Mouse (Mus musculus) midbrain, embryonic 13.5 days (tissue): ENCODE results near the gene Dnase2a. TPM values are rescaled to one million over a fixed set of nuclear protein-coding genes. Genes with fewer than 3 reads are reported as not detected.

Experiments
- ATAC-seq: fragments of 200-750 bp; cut with Nextera tagmentation; 2 replicates; pipeline ENCODE4 v1.8.0; 2017; ENCODE audit warnings: mild to moderate bottlenecking, moderate TSS enrichment, moderate library complexity
- H3K27ac ChIP-seq: fragments of 300-500 bp; sonication (generic); 2 replicates; pipeline ENCODE4 v1.5.1; 2015; ENCODE audit warnings: inconsistent platforms, mild to moderate bottlenecking, moderate library complexity
- H3K27me3 ChIP-seq: fragments of 300-500 bp; sonication (generic); 2 replicates; pipeline ENCODE4 v1.6.1; 2015; ENCODE audit warnings: mild to moderate bottlenecking, inconsistent platforms
- H3K36me3 ChIP-seq: fragments of 300-500 bp; sonication (generic); 2 replicates; pipeline ENCODE4 v1.6.1; 2015; ENCODE audit warnings: mild to moderate bottlenecking, inconsistent platforms
- H3K4me1 ChIP-seq: fragments of 300-500 bp; sonication (generic); replicated peaks from 2 replicates; pipeline ENCODE4 v1.6.1; 2015; ENCODE audit warnings: inconsistent platforms
- H3K4me2 ChIP-seq: fragments of 300-500 bp; sonication (generic); replicated peaks from 2 replicates; pipeline ENCODE4 v1.6.1; 2015; ENCODE audit warnings: moderate library complexity, mild to moderate bottlenecking, inconsistent platforms
- H3K4me3 ChIP-seq: fragments of 300-500 bp; sonication (generic); replicated peaks from 2 replicates; pipeline ENCODE4 v1.5.1; 2015; ENCODE audit warnings: mild to moderate bottlenecking, inconsistent platforms
- H3K9ac ChIP-seq: fragments of 300-500 bp; sonication (generic); replicated peaks from 2 replicates; pipeline ENCODE4 v1.6.1; 2015; ENCODE audit warnings: mild to moderate bottlenecking, inconsistent platforms
- H3K9me3 ChIP-seq: fragments of 300-500 bp; sonication (generic); 2 replicates; pipeline ENCODE4 v1.6.1; 2016; ENCODE audit warnings: mild to moderate bottlenecking, inconsistent platforms
- WGBS: fragments of 180-500 bp; shearing (Covaris S2); methylation state at CpG from one replicate; pipeline ENCODE4 v1.1.7; 2015; 5-methylcytosine and 5-hydroxymethylcytosine counted together
- polyA plus RNA-seq: library from polyadenylated mRNA; unstranded; fragments of >200 nt; fragmentation: Nextera tagmentation; extraction: Ambion mirVana; gene quantifications from 2 replicates; pipeline ENCODE4 v1.2.1, GENCODE M21; 2015

Dnase2a gene
- polyA plus RNA-seq, 1 experiment from 2014 or later: 6.2 TPM

GRCm38 (mm10) chr8:84945235-84945632 lies 36.9 kb downstream of the Dnase2a start:
- WGBS: 2% methylated on average over 11 of the region's 11 CpGs
- H3K27ac ChIP-seq: peak overlapping the region; percentile 69

GRCm38 (mm10) chr8:84945633-84946527 lies 37.5 kb downstream of the Dnase2a start:
- Histone ChIP-seq H3K4me2 (peak overlapping the region; percentile 92), H3K9me3 (no peaks in the 10 kb centered on the region), H3K9ac (peak overlapping the region; percentile 76), H3K27me3 (peaks cover 72% of the 10 kb centered on the region), H3K36me3 (no peaks in the 10 kb centered on the region), H3K4me3 (peak overlapping the region; percentile 68), H3K27ac (peak overlapping the region; percentile 69), H3K4me1 (peaks cover 34% of the 10 kb centered on the region)
- under 1% methylated on average over 51 of the region's 67 CpGs for WGBS
- peak; percentile 77 for ATAC-seq

More at GRCm38 (mm10) chr8:84945235-84945632, 36.9 kb downstream of the Dnase2a start:
- H3K27me3 ChIP-seq: peaks cover 65% of the 10 kb centered on the region
- H3K4me2 ChIP-seq: peak overlapping the region; percentile 92
- H3K9ac ChIP-seq: peak overlapping the region; percentile 76
- H3K4me3 ChIP-seq: peak overlapping the region; percentile 68
- ATAC-seq: peak; percentile 77
- no peaks in the 10 kb centered on the region for H3K9me3 ChIP-seq
- H3K36me3 ChIP-seq: no peaks in the 10 kb centered on the region
- peaks cover 34% of the 10 kb centered on the region for H3K4me1 ChIP-seq

GRCm38 (mm10) chr8:84946528-84947240 lies 38.3 kb downstream of the Dnase2a start, which contains the start of gene Rtbdn:
Gene Rtbdn (plus strand): TSS chr8:84946991.
- 6% methylated on average over 17 of the region's 17 CpGs for WGBS
- ATAC-seq: peak; percentile 25; the same call in 1 of the 2 replicates
- H3K9ac ChIP-seq: peak within 1 kb of the TSS; percentile 76
- H3K9me3 ChIP-seq: no peaks in the 10 kb centered on the region
- H3K4me3 ChIP-seq: peak within 1 kb of the TSS; percentile 68
- peak within 1 kb of the TSS; percentile 69 for H3K27ac ChIP-seq
- H3K27me3 ChIP-seq: peaks cover 76% of the 10 kb centered on the region
- no peaks in the 10 kb centered on the region for H3K36me3 ChIP-seq
- H3K4me2 ChIP-seq: peak within 1 kb of the TSS; percentile 92
- H3K4me1 ChIP-seq: peaks cover 34% of the 10 kb centered on the region

- Histone ChIP-seq H3K36me3 (no peaks in the 10 kb centered on the region), H3K4me2 (peak overlapping the region; percentile 92), H3K27ac (no peak overlapping the region), H3K9ac (no peak overlapping the region), H3K27me3 (peaks cover 76% of the 10 kb centered on the region), H3K9me3 (no peaks in the 10 kb centered on the region), H3K4me1 (peaks cover 34% of the 10 kb centered on the region), H3K4me3 (no peak overlapping the region)
- WGBS: 12% methylated on average over 9 of the region's 9 CpGs
- no peak for ATAC-seq
Observed at GRCm38 (mm10) chr8:84947241-84947545, 38.8 kb downstream of the Dnase2a start.

- WGBS: 15% methylated on average over 12 of the region's 12 CpGs
- H3K9ac ChIP-seq: no peak overlapping the region
- no peak for ATAC-seq
- H3K4me2 ChIP-seq: no peak overlapping the region
- no peak overlapping the region for H3K4me3 ChIP-seq
- no peaks in the 10 kb centered on the region for H3K9me3 ChIP-seq
- peaks cover 24% of the 10 kb centered on the region for H3K4me1 ChIP-seq
- H3K27me3 ChIP-seq: peaks cover 71% of the 10 kb centered on the region
- H3K36me3 ChIP-seq: no peaks in the 10 kb centered on the region
- no peak overlapping the region for H3K27ac ChIP-seq
Observed at GRCm38 (mm10) chr8:84949753-84950152, 41.4 kb downstream of the Dnase2a start.

- H3K36me3 ChIP-seq: peaks cover 6% of the 10 kb centered on the region
- no peak overlapping the region for H3K9ac ChIP-seq
- no peak overlapping the region for H3K27ac ChIP-seq
- peaks cover 49% of the 10 kb centered on the region for H3K27me3 ChIP-seq
- H3K9me3 ChIP-seq: no peaks in the 10 kb centered on the region
- ATAC-seq: no peak
- no peak overlapping the region for H3K4me2 ChIP-seq
- no peaks in the 10 kb centered on the region; the same call in 1 of the 2 replicates for H3K4me1 ChIP-seq
- WGBS: 12% methylated on average over 18 of the region's 18 CpGs
- no peak overlapping the region for H3K4me3 ChIP-seq
Observed at GRCm38 (mm10) chr8:84952612-84953255, 44.4 kb downstream of the Dnase2a start.

- Histone ChIP-seq H3K4me2 (no peak overlapping the region), H3K4me1 (no peaks in the 10 kb centered on the region; the same call in 1 of the 2 replicates), H3K36me3 (peaks cover 24% of the 10 kb centered on the region), H3K27me3 (peaks cover 17% of the 10 kb centered on the region), H3K27ac (no peak overlapping the region), H3K4me3 (no peak overlapping the region), H3K9ac (no peak overlapping the region), H3K9me3 (no peaks in the 10 kb centered on the region)
- ATAC-seq: 0 out of 2 replicates have a peak, but pooled peaks have one; percentile 40
- WGBS: 51% methylated on average over 2 of the region's 2 CpGs
Observed at GRCm38 (mm10) chr8:84956768-84957167, 48.4 kb downstream of the Dnase2a start.

- 0 out of 2 replicates have a peak overlapping the region, but pooled peaks have one; percentile 20 for H3K9ac ChIP-seq
- no peaks in the 10 kb centered on the region for H3K9me3 ChIP-seq
- H3K36me3 ChIP-seq: peaks cover 24% of the 10 kb centered on the region
- WGBS: 94% methylated on average over 7 of the region's 7 CpGs
- H3K4me3 ChIP-seq: no peak overlapping the region
- peaks cover under 1% of the 10 kb centered on the region for H3K4me1 ChIP-seq
- ATAC-seq: no peak
- no peak overlapping the region for H3K27ac ChIP-seq
- no peak overlapping the region for H3K4me2 ChIP-seq
- H3K27me3 ChIP-seq: no peaks in the 10 kb centered on the region
Observed at GRCm38 (mm10) chr8:84959811-84960210, 51.5 kb downstream of the Dnase2a start.

GRCm38 (mm10) chr8:84963952-84964351 lies 55.6 kb downstream of the Dnase2a start:
- 89% methylated on average over 4 of the region's 4 CpGs for WGBS
- H3K36me3 ChIP-seq: peaks cover 11% of the 10 kb centered on the region; the same call in 1 of the 2 replicates
- H3K4me1 ChIP-seq: peaks cover 32% of the 10 kb centered on the region
- no peak overlapping the region for H3K4me3 ChIP-seq
- no peak overlapping the region for H3K9ac ChIP-seq
- H3K27me3 ChIP-seq: no peaks in the 10 kb centered on the region
- H3K27ac ChIP-seq: no peak overlapping the region
- no peaks in the 10 kb centered on the region for H3K9me3 ChIP-seq
- H3K4me2 ChIP-seq: no peak overlapping the region
- no peak for ATAC-seq

GRCm38 (mm10) chr8:84965731-84966291 lies 57.5 kb downstream of the Dnase2a start:
- ATAC-seq: peak; percentile 77
- peak overlapping the region; percentile 92 for H3K4me2 ChIP-seq
- under 1% methylated on average over 41 of the region's 41 CpGs for WGBS
- peaks cover 38% of the 10 kb centered on the region for H3K4me1 ChIP-seq
- no peaks in the 10 kb centered on the region for H3K9me3 ChIP-seq
- no peaks in the 10 kb centered on the region for H3K27me3 ChIP-seq
- H3K27ac ChIP-seq: peak overlapping the region; percentile 56
- H3K4me3 ChIP-seq: peak overlapping the region; percentile 68
- H3K36me3 ChIP-seq: 0 out of 2 replicates have a peak, but pooled peaks cover 5% of the 10 kb centered on the region
- peak overlapping the region; percentile 76 for H3K9ac ChIP-seq

GRCm38 (mm10) chr8:84966603-84967002 lies 58.2 kb downstream of the Dnase2a start:
- no peak for ATAC-seq
- Histone ChIP-seq H3K36me3 (peaks cover 9% of the 10 kb centered on the region), H3K4me1 (peaks cover 46% of the 10 kb centered on the region), H3K27ac (0 out of 2 replicates have a peak overlapping the region, but pooled peaks have one; percentile 10), H3K9ac (no peak overlapping the region), H3K4me2 (peak overlapping the region; percentile 92; the same call in 1 of the 2 replicates), H3K9me3 (no peaks in the 10 kb centered on the region), H3K4me3 (peak overlapping the region; percentile 68; the same call in 1 of the 2 replicates), H3K27me3 (no peaks in the 10 kb centered on the region)
- 69% methylated on average over 3 of the region's 3 CpGs for WGBS
